Mouse (Mus musculus) hindbrain, embryonic 10.5 days (tissue): ENCODE data around the gene Inf2. TPM values are rescaled to one million over a fixed set of nuclear protein-coding genes. Genes with fewer than 3 reads are reported as not detected.

ENCODE experiments used
- DNase-seq: peaks from one replicate; pipeline ENCODE4 v3.0.0-alpha.2; 2017; ENCODE audit warnings: low spot score
- H3K27ac ChIP-seq: fragments of 300-500 bp; sonication (generic); 2 replicates; pipeline ENCODE4 v1.5.1; 2016; ENCODE audit warnings: mild to moderate bottlenecking, moderate library complexity
- H3K27me3 ChIP-seq: fragments of 300-500 bp; sonication (generic); 2 replicates; pipeline ENCODE4 v1.6.1; 2016; ENCODE audit warnings: mild to moderate bottlenecking; ENCODE audit not compliant: poor library complexity, insufficient read depth, severe bottlenecking
- H3K36me3 ChIP-seq: fragments of 300-500 bp; sonication (generic); 2 replicates; pipeline ENCODE4 v1.6.1; 2016; ENCODE audit warnings: mild to moderate bottlenecking, moderate library complexity
- H3K4me1 ChIP-seq: fragments of 300-500 bp; sonication (generic); replicated peaks from 2 replicates; pipeline ENCODE4 v1.6.1; 2016; ENCODE audit warnings: mild to moderate bottlenecking
- H3K4me3 ChIP-seq: fragments of 300-500 bp; sonication (generic); 2 replicates; pipeline ENCODE4 v1.5.1; 2016; ENCODE audit warnings: mild to moderate bottlenecking, moderate library complexity
- H3K9me3 ChIP-seq: fragments of 300-500 bp; sonication (generic); 2 replicates; pipeline ENCODE4 v1.6.1; 2016; ENCODE audit warnings: mild to moderate bottlenecking, moderate library complexity
- WGBS: fragments of 180-500 bp; shearing (Covaris S2); methylation state at CpG from one replicate; pipeline ENCODE4 v1.1.7; 2016; 5-methylcytosine and 5-hydroxymethylcytosine counted together
- polyA plus RNA-seq: library from polyadenylated mRNA; unstranded; fragments of >200 nt; fragmentation: Nextera tagmentation; extraction: Ambion mirVana; gene quantifications from 2 replicates; pipeline ENCODE4 v1.2.1, GENCODE M21; 2016

Gene Inf2
- polyA plus RNA-seq, 1 experiment from 2014 or later = 1.5 TPM

GRCm38 (mm10) chr12:112604709-112605649, 16.4 kb downstream of the Inf2 start:
- Histone ChIP-seq H3K4me1 (peaks cover 26% of the 10 kb centered on the region), H3K4me3 (no peak overlapping the region), H3K9me3 (no peaks in the 10 kb centered on the region), H3K27ac (peak overlapping the region; percentile 70), H3K27me3 (no peaks in the 10 kb centered on the region), H3K36me3 (no peaks in the 10 kb centered on the region)
- 63% methylated on average over 20 of the region's 20 CpGs for WGBS
- peak; percentile 65 for DNase-seq

GRCm38 (mm10) chr12:112605766-112606165, 17.2 kb downstream of the Inf2 start:
- H3K4me1 ChIP-seq = peaks cover 28% of the 10 kb centered on the region
- H3K9me3 ChIP-seq = no peaks in the 10 kb centered on the region
- 44% methylated on average over 6 of the region's 6 CpGs for WGBS
- peak overlapping the region; percentile 70; the same call in 1 of the 2 replicates for H3K27ac ChIP-seq
- DNase-seq = peak; percentile 70
- H3K36me3 ChIP-seq = 0 out of 2 replicates have a peak, but pooled peaks cover 5% of the 10 kb centered on the region
- no peak overlapping the region for H3K4me3 ChIP-seq
- H3K27me3 ChIP-seq = no peaks in the 10 kb centered on the region

GRCm38 (mm10) chr12:112606998-112607397, 18.4 kb downstream of the Inf2 start:
- Histone ChIP-seq H3K4me3 (no peak overlapping the region), H3K27me3 (no peaks in the 10 kb centered on the region), H3K27ac (0 out of 2 replicates have a peak overlapping the region, but pooled peaks have one; percentile 1), H3K36me3 (0 out of 2 replicates have a peak, but pooled peaks cover 5% of the 10 kb centered on the region), H3K9me3 (no peaks in the 10 kb centered on the region), H3K4me1 (peaks cover 28% of the 10 kb centered on the region)
- no peak for DNase-seq
- 74% methylated on average over 6 of the region's 6 CpGs for WGBS

GRCm38 (mm10) chr12:112609031-112609430, 20.4 kb downstream of the Inf2 start:
- no peaks in the 10 kb centered on the region for H3K9me3 ChIP-seq
- 0 out of 2 replicates have a peak, but pooled peaks cover 5% of the 10 kb centered on the region for H3K36me3 ChIP-seq
- WGBS = 91% methylated on average over 10 of the region's 10 CpGs

GRCm38 (mm10) chr12:112616668-112617067, 28.1 kb downstream of the Inf2 start:
- peaks cover 37% of the 10 kb centered on the region for H3K27me3 ChIP-seq
- no peak overlapping the region for H3K27ac ChIP-seq
- peaks cover 46% of the 10 kb centered on the region for H3K4me1 ChIP-seq
- H3K9me3 ChIP-seq = no peaks in the 10 kb centered on the region
- no peak for DNase-seq
- H3K4me3 ChIP-seq = no peak overlapping the region
- no peaks in the 10 kb centered on the region for H3K36me3 ChIP-seq
- 50% methylated on average over 9 of the region's 9 CpGs for WGBS

More at GRCm38 (mm10) chr12:112609031-112609430, 20.4 kb downstream of the Inf2 start:
- Histone ChIP-seq H3K4me3 (no peak overlapping the region), H3K27me3 (no peaks in the 10 kb centered on the region), H3K4me1 (peaks cover 28% of the 10 kb centered on the region), H3K27ac (no peak overlapping the region)
- no peak for DNase-seq

GRCm38 (mm10) chr12:112617184-112617583, 28.6 kb downstream of the Inf2 start:
- Histone ChIP-seq H3K36me3 (no peaks in the 10 kb centered on the region), H3K27ac (no peak overlapping the region), H3K4me1 (peaks cover 46% of the 10 kb centered on the region), H3K27me3 (peaks cover 42% of the 10 kb centered on the region), H3K4me3 (no peak overlapping the region), H3K9me3 (no peaks in the 10 kb centered on the region)
- WGBS = 89% methylated on average over 11 of the region's 11 CpGs
- no peak for DNase-seq

- Histone ChIP-seq H3K27me3 (peaks cover 49% of the 10 kb centered on the region), H3K36me3 (no peaks in the 10 kb centered on the region), H3K9me3 (no peaks in the 10 kb centered on the region), H3K4me3 (no peak overlapping the region), H3K4me1 (peaks cover 53% of the 10 kb centered on the region), H3K27ac (peak overlapping the region; percentile 9; the same call in 1 of the 2 replicates)
- DNase-seq = peak; percentile 79
- 14% methylated on average over 8 of the region's 8 CpGs for WGBS
These were observed 29.4 kb downstream of the Inf2 start for GRCm38 (mm10) chr12:112617898-112618380.

- H3K27ac ChIP-seq = peak overlapping the region; percentile 86
- no peaks in the 10 kb centered on the region for H3K9me3 ChIP-seq
These were observed 30.5 kb downstream of the Inf2 start for GRCm38 (mm10) chr12:112618981-112619685.

GRCm38 (mm10) chr12:112619686-112620353, 31.2 kb downstream of the Inf2 start, which contains the start of gene Adssl1:
Gene Adssl1, plus strand, starts transcription at chr12:112620045.
- no peaks in the 10 kb centered on the region for H3K9me3 ChIP-seq
- peak within 1 kb of the TSS; percentile 68 for H3K4me3 ChIP-seq
- WGBS = 1% methylated on average over 56 of the region's 56 CpGs
- H3K27me3 ChIP-seq = peaks cover 56% of the 10 kb centered on the region
- H3K4me1 ChIP-seq = peaks cover 69% of the 10 kb centered on the region
- no peaks in the 10 kb centered on the region for H3K36me3 ChIP-seq
- H3K27ac ChIP-seq = peak within 1 kb of the TSS; percentile 86
- peak; percentile 68 for DNase-seq

More at GRCm38 (mm10) chr12:112618981-112619685, 30.5 kb downstream of the Inf2 start:
- Histone ChIP-seq H3K36me3 (no peaks in the 10 kb centered on the region), H3K27me3 (peaks cover 56% of the 10 kb centered on the region), H3K4me1 (peaks cover 65% of the 10 kb centered on the region), H3K4me3 (peak overlapping the region; percentile 68)
- peak; percentile 22 for DNase-seq
- WGBS = 18% methylated on average over 13 of the region's 13 CpGs

- peak; percentile 21 for DNase-seq
- peaks cover 69% of the 10 kb centered on the region for H3K4me1 ChIP-seq
- no peaks in the 10 kb centered on the region for H3K9me3 ChIP-seq
- peak overlapping the region; percentile 86 for H3K27ac ChIP-seq
- peaks cover 56% of the 10 kb centered on the region for H3K27me3 ChIP-seq
- WGBS = 13% methylated on average over 16 of the region's 16 CpGs
- peak overlapping the region; percentile 68 for H3K4me3 ChIP-seq
- H3K36me3 ChIP-seq = no peaks in the 10 kb centered on the region
These were observed 31.9 kb downstream of the Inf2 start for GRCm38 (mm10) chr12:112620354-112621061.

- no peak for DNase-seq
- H3K27me3 ChIP-seq = peaks cover 56% of the 10 kb centered on the region
- peaks cover 68% of the 10 kb centered on the region for H3K4me1 ChIP-seq
- H3K9me3 ChIP-seq = no peaks in the 10 kb centered on the region
- H3K27ac ChIP-seq = no peak overlapping the region
- WGBS = 89% methylated on average over 3 of the region's 3 CpGs
- H3K4me3 ChIP-seq = no peak overlapping the region
- no peaks in the 10 kb centered on the region for H3K36me3 ChIP-seq
These were observed 33.3 kb downstream of the Inf2 start for GRCm38 (mm10) chr12:112621900-112622299.
